Mouse (Mus musculus) liver, embryonic 15.5 days (tissue): Measurements from ENCODE around the gene Acot2. TPM values are rescaled to one million over a fixed set of nuclear protein-coding genes. Genes with fewer than 3 reads are reported as not detected.
"Not testable (repeated sequence)": the region's sequence is repeated elsewhere in the genome, so short reads cannot be mapped to it uniquely, and the experiment has no call there.

Source experiments
- ATAC-seq: fragments of 200-750 bp; cut with Nextera tagmentation; 2 replicates; pipeline ENCODE4 v1.8.0; 2017; ENCODE audit warnings: moderate number of reproducible peaks, mild to moderate bottlenecking, moderate library complexity; ENCODE audit not compliant: insufficient read depth
- H3K27ac ChIP-seq: fragments of 300-500 bp; sonication (generic); replicated peaks from 2 replicates; pipeline ENCODE4 v1.5.1; 2015; ENCODE audit warnings: mild to moderate bottlenecking, inconsistent platforms
- H3K27me3 ChIP-seq: fragments of 300-500 bp; sonication (generic); 2 replicates; pipeline ENCODE4 v1.6.1; 2015; ENCODE audit warnings: mild to moderate bottlenecking, inconsistent platforms
- H3K36me3 ChIP-seq: fragments of 300-500 bp; sonication (generic); replicated peaks from 2 replicates; pipeline ENCODE4 v1.6.1; 2015; ENCODE audit warnings: moderate library complexity, mild to moderate bottlenecking, inconsistent platforms
- H3K4me1 ChIP-seq: fragments of 300-500 bp; sonication (generic); replicated peaks from 2 replicates; pipeline ENCODE4 v1.6.1; 2015; ENCODE audit warnings: inconsistent platforms
- H3K4me2 ChIP-seq: fragments of 300-500 bp; sonication (generic); 2 replicates; pipeline ENCODE4 v1.6.1; 2015; ENCODE audit warnings: moderate library complexity, mild to moderate bottlenecking, inconsistent platforms
- H3K4me3 ChIP-seq: fragments of 300-500 bp; sonication (generic); replicated peaks from 2 replicates; pipeline ENCODE4 v1.5.1; 2015; ENCODE audit warnings: mild to moderate bottlenecking, inconsistent platforms
- H3K9ac ChIP-seq: fragments of 300-500 bp; sonication (generic); 2 replicates; pipeline ENCODE4 v1.6.1; 2015; ENCODE audit warnings: moderate library complexity, mild to moderate bottlenecking, inconsistent platforms
- H3K9me3 ChIP-seq: fragments of 300-500 bp; sonication (generic); replicated peaks from 2 replicates; pipeline ENCODE4 v1.6.1; 2016; ENCODE audit warnings: inconsistent platforms
- WGBS: fragments of 180-500 bp; shearing (Covaris S2); methylation state at CpG from one replicate; pipeline ENCODE4 v1.1.7; 2015; ENCODE audit warnings: mixed read lengths; ENCODE audit not compliant: insufficient replicate concordance; 5-methylcytosine and 5-hydroxymethylcytosine counted together
- polyA plus RNA-seq: library from polyadenylated mRNA; unstranded; fragments of >200 nt; fragmentation: Nextera tagmentation; extraction: Ambion mirVana; gene quantifications from 2 replicates; pipeline ENCODE4 v1.2.1, GENCODE M21; 2015

The Acot2 gene
- polyA plus RNA-seq, result 12.4 and 12.6 TPM in 2 replicates

DNA sequence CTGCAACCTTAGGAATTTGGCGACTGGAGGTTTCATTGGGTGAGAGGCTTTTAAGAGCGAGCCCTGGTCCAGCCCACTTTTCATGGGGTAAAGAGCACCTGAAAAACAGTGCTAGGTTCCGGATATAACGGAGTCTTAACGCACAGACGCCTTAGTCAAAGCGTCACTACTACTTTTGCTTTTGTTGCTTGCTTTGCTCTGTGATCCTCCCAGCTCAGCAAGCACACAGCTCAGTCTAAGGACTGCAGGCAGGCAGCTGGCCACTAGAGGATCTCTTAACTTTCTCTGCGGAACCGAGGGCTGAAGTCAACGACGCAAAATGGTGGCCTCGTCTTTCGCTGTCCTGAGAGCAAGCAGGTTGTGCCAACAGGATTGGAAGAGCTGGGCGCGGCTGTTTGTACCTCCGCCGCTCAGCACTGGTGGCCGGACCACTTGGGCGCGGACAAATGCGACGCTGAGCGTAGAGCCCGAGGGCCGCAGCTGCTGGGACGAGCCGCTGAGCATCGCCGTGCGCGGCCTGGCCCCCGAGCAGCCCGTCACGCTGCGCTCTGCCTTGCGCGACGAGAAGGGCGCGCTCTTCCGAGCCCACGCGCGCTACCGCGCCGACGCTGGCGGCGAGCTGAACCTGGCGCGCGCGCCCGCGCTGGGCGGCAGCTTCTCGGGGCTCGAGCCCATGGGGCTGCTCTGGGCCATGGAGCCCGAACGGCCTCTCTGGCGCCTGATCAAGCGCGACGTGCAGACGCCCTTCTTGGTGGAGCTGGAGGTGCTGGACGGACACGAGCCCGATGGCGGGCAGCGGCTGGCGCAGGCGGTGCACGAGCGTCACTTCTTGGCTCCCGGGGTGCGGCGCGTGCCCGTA lies at the start of gene Acot2:
Gene Acot2 (plus strand): TSS at position 279 of the 859 bp plus-strand sequence.
- ATAC-seq, result peak; percentile 75
- H3K27me3 ChIP-seq, result no peaks in the 10 kb centered on the region
- H3K27ac ChIP-seq, result peak within 1 kb of the TSS; percentile 80
- peak within 1 kb of the TSS; percentile 77 for H3K4me2 ChIP-seq
- H3K4me1 ChIP-seq, result peaks cover 11% of the 10 kb centered on the region
- H3K36me3 ChIP-seq, result no peaks in the 10 kb centered on the region
- under 1% methylated on average over 80 of the region's 80 CpGs for WGBS
- H3K4me3 ChIP-seq, result peak within 1 kb of the TSS; percentile 62
- peak within 1 kb of the TSS; percentile 54 for H3K9ac ChIP-seq
- no peaks in the 10 kb centered on the region for H3K9me3 ChIP-seq

- H3K9me3 ChIP-seq, H3K27me3 ChIP-seq, H3K4me3 ChIP-seq, H3K27ac ChIP-seq, H3K36me3 ChIP-seq, H3K4me2 ChIP-seq, ATAC-seq, H3K9ac ChIP-seq: not testable (repeated sequence)
- WGBS, result 45% methylated on average over 1 of the region's 1 CpGs
- peaks cover 38% of the 10 kb centered on the region for H3K4me1 ChIP-seq
Measured at GRCm38 (mm10) chr12:83938592-83938991, 49.1 kb upstream of the Acot2 start.

- no peak overlapping the region for H3K4me3 ChIP-seq
- H3K36me3 ChIP-seq, result no peaks in the 10 kb centered on the region
- no peaks in the 10 kb centered on the region for H3K9me3 ChIP-seq
- H3K27ac ChIP-seq, result no peak overlapping the region
- no peak overlapping the region for H3K4me2 ChIP-seq
- no peak overlapping the region for H3K9ac ChIP-seq
- 59% methylated on average over 2 of the region's 2 CpGs for WGBS
- no peak for ATAC-seq
- H3K27me3 ChIP-seq, result no peaks in the 10 kb centered on the region
- H3K4me1 ChIP-seq, result peaks cover 38% of the 10 kb centered on the region
Measured at GRCm38 (mm10) chr12:83939332-83939731, 48.3 kb upstream of the Acot2 start.

GRCm38 (mm10) chr12:83940031-83940430 lies 47.6 kb upstream of the Acot2 start:
- Histone ChIP-seq H3K36me3 (no peaks in the 10 kb centered on the region), H3K9ac (no peak overlapping the region), H3K27ac (no peak overlapping the region), H3K4me2 (no peak overlapping the region), H3K9me3 (no peaks in the 10 kb centered on the region), H3K4me3 (no peak overlapping the region), H3K4me1 (peaks cover 38% of the 10 kb centered on the region), H3K27me3 (no peaks in the 10 kb centered on the region)
- ATAC-seq, result no peak
- 54% methylated on average over 4 of the region's 4 CpGs for WGBS

DNA sequence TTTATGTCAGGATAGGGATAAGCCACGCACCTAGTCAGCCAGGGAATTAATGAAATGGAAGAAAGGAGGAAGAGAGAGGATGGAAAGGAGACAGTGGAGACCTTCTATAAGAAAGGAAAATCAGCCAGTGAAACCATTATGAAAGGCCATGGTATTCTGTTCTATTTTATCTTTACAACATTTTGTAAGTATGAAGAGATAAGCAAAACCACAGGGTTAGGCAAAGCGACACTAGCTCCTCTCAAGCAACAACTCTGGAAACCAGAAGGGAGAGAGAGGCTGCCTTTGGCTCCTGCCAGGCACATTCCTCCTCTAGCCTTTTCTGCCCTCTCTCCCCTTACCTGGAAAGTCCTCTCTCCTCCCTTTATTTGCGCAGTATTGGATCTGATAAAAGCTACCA lies 45.7 kb upstream of the Acot2 start:
- H3K4me3 ChIP-seq, result no peak overlapping the region

DNA sequence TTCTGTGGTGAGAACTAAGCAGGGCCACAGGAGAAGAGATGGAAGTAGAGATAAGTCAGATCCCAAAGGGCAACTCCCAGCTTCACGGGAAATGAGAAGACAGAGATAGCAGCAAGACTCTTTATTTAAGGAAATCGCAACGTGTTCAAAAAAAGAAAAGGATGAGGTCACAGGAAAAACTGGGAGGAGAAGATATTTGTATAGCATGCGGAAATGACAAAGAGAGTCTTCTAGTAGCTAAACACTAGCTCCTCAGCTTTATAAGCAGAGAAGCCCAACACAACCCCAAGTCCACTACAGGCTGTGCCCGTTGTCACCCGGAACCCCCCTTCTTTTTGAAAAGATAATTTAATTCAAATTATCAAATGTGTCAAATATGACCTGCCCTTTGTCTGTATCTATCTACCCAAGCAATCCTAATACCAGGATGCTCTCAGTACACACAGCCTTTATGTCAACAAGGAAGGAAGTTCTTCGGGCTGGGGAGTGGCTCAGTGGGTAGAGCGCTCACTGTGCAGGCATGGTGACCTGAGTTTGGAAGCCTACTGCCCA lies 40.3 kb upstream of the Acot2 start:
- no peaks in the 10 kb centered on the region for H3K9me3 ChIP-seq

More for the DNA sequence above, 45.7 kb upstream of the Acot2 start:
- Histone ChIP-seq H3K9ac (no peak overlapping the region), H3K36me3 (no peaks in the 10 kb centered on the region), H3K27me3 (no peaks in the 10 kb centered on the region), H3K4me2 (peak overlapping the region; percentile 8; the same call in 1 of the 2 replicates), H3K4me1 (peaks cover 39% of the 10 kb centered on the region), H3K27ac (0 out of 2 replicates have a peak overlapping the region, but pooled peaks have one; percentile 4), H3K9me3 (no peaks in the 10 kb centered on the region)
- peak; percentile 47; the same call in 1 of the 2 replicates for ATAC-seq
- WGBS, result 40% methylated on average over 3 of the region's 3 CpGs

DNA sequence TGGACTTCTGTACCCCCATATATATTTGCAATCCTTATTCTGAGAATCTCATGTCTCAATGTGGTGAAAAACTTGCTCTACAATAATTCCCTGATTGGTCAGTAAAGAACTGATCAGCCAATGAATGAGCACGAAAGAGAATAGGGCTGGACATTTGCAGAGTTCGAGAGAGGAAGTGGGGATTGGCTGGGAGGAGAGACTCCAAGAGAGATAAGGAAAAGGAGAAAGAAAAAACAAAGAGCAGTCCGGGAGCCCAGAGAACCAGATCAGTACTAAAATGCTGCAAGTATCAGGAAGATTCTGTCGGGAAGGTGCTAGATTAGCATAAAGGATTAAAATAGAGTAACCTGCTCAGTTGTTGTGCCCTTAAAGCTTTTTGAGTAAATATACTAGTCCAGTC lies 38.6 kb upstream of the Acot2 start:
- 27% methylated on average over 4 of the region's 4 CpGs for WGBS
- no peaks in the 10 kb centered on the region for H3K27me3 ChIP-seq
- H3K36me3 ChIP-seq, result 0 out of 2 replicates have a peak, but pooled peaks cover 7% of the 10 kb centered on the region
- peaks cover 63% of the 10 kb centered on the region for H3K4me1 ChIP-seq
- peak overlapping the region; percentile 97 for H3K4me2 ChIP-seq
- no peak overlapping the region for H3K27ac ChIP-seq
- H3K9ac ChIP-seq, result no peak overlapping the region
- no peaks in the 10 kb centered on the region for H3K9me3 ChIP-seq
- no peak for ATAC-seq
- H3K4me3 ChIP-seq, result no peak overlapping the region

More for the DNA sequence above, 40.3 kb upstream of the Acot2 start:
- Histone ChIP-seq H3K27ac (no peak overlapping the region), H3K4me1 (peaks cover 48% of the 10 kb centered on the region), H3K9ac (no peak overlapping the region), H3K4me3 (no peak overlapping the region), H3K27me3 (no peaks in the 10 kb centered on the region), H3K36me3 (no peaks in the 10 kb centered on the region), H3K4me2 (no peak overlapping the region)
- ATAC-seq, result no peak
- WGBS, result 30% methylated on average over 8 of the region's 8 CpGs

DNA sequence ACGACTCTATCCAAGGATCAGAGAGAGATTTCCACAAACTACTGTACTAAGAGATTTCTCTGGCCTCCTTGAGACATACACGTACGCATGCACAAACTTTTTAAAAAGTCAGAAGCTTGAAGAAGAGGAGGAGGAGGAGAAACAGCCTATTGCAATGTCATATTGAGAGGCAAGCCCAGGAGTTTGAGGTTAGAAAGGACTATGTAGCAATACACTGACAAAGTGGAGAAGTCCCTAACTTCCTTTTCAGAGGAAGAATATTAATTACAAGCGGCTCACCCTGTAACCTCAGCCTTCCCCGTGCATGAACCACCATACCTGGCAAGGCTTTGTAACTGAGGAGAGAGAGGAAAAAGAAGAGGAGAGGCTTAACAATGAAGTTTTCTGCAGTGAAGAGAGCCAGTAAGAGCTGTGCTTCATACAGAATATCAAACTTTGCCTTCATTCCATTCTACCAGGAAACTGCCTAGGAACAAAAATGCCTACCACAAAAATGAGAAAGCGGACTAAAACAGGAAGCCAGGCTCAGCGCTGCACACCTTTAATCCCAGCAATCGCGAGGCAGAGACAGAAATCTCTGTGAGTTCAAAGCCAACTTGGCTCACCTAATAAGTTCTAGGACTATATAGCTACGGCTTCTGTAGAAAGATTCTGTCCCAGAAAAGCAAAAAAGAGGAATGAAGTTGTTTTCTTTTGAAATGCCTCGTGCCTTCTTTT lies 37.7 kb upstream of the Acot2 start:
- Histone ChIP-seq H3K4me1 (peaks cover 63% of the 10 kb centered on the region), H3K9me3 (no peaks in the 10 kb centered on the region), H3K27ac (peak overlapping the region; percentile 77), H3K27me3 (no peaks in the 10 kb centered on the region), H3K4me3 (peak overlapping the region; percentile 81), H3K36me3 (0 out of 2 replicates have a peak, but pooled peaks cover 7% of the 10 kb centered on the region), H3K9ac (peak overlapping the region; percentile 77), H3K4me2 (peak overlapping the region; percentile 97)
- no peak for ATAC-seq
- 11% methylated on average over 11 of the region's 11 CpGs for WGBS

DNA sequence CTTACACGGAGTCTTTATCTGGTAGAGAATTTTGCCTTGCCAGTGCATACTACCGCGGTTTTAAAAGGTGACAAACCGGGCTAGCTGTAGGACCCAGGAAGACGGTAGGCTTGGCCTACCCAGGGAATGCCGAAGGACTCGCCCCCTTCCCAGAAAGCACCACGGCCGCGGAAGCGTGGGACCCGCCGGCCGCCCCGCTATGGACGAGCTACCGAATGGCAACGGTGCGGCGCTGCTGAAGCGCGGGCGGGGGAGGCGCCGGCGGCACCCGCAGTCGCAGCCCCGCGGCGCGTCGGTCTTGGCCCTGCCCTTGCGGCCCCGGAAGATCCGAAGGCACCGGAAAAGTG lies 37.2 kb upstream of the Acot2 start, which contains the start of gene Riox1:
Gene Riox1 (plus strand): TSS at position 116 of the 347 bp plus-strand sequence.
- Histone ChIP-seq H3K4me1 (peaks cover 63% of the 10 kb centered on the region), H3K27ac (peak within 1 kb of the TSS; percentile 77)
- under 1% methylated on average over 37 of the region's 37 CpGs for WGBS

GRCm38 (mm10) chr12:83950840-83951701 lies 36.6 kb upstream of the Acot2 start:
- under 1% methylated on average over 116 of the region's 116 CpGs for WGBS
- ATAC-seq, result peak; percentile 51
- Histone ChIP-seq H3K27ac (peak overlapping the region; percentile 77), H3K36me3 (0 out of 2 replicates have a peak, but pooled peaks cover 7% of the 10 kb centered on the region), H3K4me1 (peaks cover 63% of the 10 kb centered on the region), H3K9ac (peak overlapping the region; percentile 77), H3K4me3 (peak overlapping the region; percentile 81), H3K4me2 (peak overlapping the region; percentile 97), H3K9me3 (no peaks in the 10 kb centered on the region), H3K27me3 (no peaks in the 10 kb centered on the region)

More for the DNA sequence above, 37.2 kb upstream of the Acot2 start, which contains the start of gene Riox1:
- Histone ChIP-seq H3K36me3 (0 out of 2 replicates have a peak, but pooled peaks cover 7% of the 10 kb centered on the region), H3K4me2 (peak within 1 kb of the TSS; percentile 97), H3K9me3 (no peaks in the 10 kb centered on the region), H3K9ac (peak within 1 kb of the TSS; percentile 77), H3K4me3 (peak within 1 kb of the TSS; percentile 81), H3K27me3 (no peaks in the 10 kb centered on the region)
- peak; percentile 84 for ATAC-seq
